Mouse (Mus musculus) urinary bladder, adult 2 months (tissue): ENCODE results near the gene Sh2b1. TPM values are rescaled to one million over a fixed set of nuclear protein-coding genes. Genes with fewer than 3 reads are reported as not detected.

Experiments used
- DNase-seq: peaks from one replicate; pipeline ENCODE4 v3.0.0; 2022; ENCODE audit warnings: low spot score
- polyA plus RNA-seq: library from polyadenylated mRNA; depleted of rRNA; stranded (reverse); fragments of >200 nt; gene quantifications from 2 replicates; pipeline ENCODE4 v1.2.3, GENCODE M21; 2012

Sh2b1 gene
- polyA plus RNA-seq, 1 experiment: 52.0 TPM

DNA sequence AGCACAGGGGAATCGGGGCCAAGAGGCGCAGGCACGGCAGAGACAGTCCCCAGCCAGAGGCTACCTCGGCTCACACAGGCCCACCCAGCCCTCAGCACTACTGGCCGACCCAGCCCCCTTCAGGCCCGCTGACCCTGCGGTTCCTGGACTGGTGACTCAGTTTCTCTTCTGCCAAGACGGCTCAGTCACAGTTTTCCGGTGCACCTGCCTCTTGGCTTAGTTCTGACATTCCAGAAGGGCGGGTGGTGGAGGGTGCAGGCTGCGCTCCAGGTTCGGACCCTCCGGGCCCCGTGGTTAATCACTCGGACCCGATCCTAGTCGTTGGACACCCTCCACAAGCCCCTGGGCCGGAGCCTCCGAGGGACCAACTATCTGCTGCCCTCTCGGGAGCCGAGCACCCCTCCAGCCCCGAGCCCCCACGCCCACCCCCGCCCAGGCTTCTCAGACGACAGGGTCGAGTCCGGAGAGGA, 703 bp downstream of the Sh2b1 start:
- no peak for DNase-seq

DNA sequence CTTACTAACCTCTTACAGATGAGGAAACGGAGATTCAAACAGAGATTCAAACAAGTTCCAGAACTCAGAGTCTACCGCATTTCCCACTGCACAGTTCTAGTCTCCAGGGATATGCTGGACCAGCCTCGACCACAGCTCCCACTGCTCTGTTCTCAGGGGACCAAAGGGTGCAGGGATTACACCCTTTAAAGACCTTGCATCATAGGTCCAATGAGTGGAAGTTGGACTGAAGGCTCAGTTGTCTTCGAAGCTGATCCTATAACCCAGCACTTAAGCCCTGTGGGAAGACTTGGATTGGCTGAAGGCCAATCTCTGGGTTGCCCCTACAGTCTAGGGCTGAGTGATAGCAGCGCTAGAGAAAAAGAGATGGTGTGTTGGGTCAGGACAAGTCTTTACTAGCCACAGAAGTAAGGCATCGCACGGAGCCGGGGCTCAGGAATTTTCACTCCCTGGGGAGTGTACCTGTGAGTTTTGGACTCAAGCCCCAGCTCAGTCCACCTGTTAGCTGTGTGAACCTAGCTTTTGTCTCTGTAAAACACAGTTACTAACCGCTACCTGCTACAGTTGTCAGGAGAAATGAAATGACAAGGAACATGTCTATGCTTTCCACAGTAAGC, 1.6 kb downstream of the Sh2b1 start:
- DNase-seq: no peak

DNA sequence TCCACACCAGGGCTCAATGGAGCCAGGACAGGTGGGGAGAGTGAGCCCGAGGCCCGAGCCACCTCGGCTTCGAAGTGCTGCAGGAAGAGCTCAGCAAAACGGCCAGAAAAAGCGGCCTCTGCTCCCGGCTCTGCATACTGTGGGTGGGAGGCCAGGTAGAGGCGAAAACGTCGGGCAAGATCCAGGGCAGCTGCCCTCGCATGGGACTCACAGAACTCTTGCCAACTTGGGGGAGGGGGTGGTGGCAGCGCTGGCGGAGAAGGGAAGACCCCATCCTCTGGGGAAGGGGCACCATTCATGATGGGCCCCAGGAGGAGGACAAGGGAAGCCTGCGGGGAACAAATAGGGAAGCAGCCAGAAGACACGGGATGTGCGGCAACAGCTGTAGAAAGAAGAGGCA, 2.5 kb downstream of the Sh2b1 start:
- no peak for DNase-seq

DNA sequence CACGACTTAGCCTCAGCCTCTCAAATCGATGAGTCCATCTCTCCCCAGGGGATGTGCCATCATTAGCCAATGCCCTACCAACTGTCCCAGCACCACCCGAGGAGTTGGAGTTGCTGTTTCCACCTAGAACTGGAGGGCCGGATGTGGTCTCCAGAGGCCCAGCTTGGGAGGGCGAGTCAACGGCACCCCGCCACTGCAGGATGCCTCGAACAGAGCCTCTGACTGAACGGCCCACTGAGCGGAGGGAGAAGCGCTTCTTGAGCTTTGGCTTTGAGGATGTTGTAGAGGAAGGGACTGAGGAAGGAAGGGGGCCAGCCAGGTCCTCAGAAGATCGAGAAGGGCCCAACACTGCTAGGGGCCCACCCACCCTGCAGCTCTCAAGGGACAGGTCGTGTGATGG, 2.9 kb downstream of the Sh2b1 start:
- DNase-seq: no peak

DNA sequence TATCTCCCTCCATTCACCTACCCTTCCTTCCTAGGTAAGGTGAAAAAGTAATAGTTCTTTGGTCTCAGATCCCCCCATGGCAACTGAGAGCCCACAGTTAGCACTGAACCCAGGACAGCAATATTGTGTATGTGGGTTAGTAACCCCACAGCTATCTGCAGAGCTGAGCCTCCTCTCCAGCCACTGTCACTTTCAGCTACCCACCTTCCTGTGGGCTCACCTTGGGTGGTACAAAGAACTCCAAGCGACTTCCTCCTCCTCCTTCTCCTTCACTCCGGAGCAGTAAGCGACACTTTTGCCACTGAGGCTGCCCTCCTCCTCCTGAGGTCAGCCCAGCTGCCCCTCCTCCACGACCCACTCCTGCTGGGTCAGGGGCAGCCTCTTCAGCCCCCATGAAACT, 3.4 kb downstream of the Sh2b1 start:
- no peak for DNase-seq

DNA sequence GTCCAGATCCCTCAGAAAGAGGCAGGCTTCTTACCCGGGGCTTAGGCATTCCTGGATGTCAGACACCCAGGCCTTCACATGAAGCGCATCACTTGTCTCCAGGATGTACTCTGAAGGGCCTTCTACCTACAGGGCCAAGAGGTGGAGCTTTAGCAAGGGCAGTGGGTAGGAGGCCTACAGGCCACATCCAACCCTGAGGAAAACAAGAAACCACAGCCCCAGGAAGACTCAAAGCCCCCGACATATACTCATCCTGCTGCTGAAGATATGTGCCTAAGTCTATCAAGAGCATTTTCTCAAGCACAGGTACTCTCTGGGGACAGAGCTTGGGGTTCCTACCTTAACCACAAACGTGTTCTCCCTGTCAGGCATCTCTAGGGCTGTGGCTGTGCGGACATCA, 3.9 kb downstream of the Sh2b1 start:
- no peak for DNase-seq

DNA sequence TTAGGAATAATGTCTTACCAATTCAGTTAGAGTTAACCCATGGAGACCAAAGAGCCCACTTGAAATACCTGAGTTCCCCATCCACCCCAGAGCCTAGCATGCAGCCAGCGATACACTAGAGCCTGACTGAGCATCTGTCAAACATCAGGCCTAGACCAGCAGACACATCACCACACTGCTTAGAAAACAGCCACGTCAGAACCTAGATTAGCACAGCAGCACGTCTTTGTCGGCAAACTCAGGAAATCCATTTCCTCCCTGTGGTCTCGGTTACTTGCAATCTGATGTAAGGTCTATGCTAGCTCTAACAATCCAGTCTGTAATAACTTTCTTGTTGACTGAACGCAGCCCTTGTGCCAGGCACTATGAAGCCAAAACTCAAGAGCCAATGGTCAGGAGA, 5.1 kb downstream of the Sh2b1 start:
- no peak for DNase-seq

DNA sequence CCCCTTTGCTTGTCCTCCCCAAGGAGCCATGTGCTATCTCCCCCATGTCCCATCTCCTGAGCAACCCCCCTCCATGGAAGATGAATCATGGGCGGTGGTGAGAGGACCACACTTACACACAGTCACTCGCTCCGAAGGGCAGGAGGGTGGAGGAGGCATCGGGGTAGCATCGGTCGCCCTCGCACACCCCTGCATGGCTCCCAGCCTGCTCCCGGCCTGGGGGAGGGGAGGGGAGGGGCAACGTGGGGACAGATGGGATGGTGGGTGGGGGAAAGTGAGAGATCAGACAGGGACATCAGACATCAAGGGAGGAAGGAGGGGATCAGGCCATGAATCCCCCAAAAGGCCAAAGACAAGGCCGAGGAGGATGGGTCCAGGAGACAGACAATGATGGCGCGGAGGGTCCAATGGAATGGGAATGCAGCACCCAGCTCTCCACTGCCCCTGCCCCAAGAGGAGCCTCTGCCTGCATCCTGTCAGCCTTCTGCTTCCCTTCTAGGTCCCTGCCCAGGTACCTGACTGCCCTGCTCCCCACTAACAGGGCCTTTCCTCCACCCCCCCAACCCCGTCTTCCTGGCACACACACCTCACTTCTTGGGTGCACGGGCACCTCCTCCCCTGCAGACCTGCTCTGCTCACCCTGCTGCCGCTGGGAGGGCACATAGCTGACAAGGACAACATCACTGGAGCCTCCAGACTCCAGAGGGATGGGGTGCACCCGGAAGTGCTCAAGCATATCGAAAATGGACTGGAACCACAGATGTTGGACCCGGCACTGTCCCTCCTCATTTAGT, 7.2 kb downstream of the Sh2b1 start:
- no peak for DNase-seq

DNA sequence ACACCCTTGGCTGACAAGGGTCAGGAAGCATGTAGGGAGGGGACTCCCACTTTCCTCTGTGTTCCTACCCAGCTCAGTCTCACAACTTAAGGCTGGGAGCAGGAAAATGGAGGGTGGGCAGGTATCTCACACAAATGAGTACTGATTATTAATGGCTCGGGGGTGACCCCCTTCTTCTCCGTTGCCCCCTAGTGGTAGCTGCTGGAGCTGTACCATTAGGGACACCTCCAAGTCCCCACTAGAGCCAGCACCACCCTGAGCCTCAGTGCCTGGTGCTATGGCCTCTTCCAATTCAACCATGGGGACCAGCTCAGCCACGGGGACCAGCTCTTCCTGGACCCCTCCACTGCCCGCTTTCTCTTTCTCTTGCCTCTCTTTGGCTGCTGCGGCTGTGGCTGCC, 8.0 kb downstream of the Sh2b1 start:
- DNase-seq: no peak

DNA sequence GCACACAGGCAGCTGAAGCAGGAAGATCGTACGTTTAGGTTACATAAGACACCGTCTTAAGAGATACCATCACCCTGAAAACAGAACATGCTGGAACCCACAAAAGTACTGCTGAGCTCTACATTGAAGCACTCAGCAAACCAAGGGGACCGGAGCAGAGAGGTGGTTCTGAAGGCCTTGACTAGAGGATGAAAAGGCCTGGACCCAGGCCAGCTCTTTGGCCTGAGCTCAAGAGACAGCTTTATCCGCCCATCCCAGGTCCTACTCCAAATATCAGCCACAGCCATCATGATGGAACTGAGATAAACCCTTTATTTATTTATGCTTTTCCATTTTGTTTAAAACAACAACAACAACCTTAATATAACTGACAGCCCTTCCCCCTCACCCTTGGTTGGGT, 8.5 kb downstream of the Sh2b1 start:
- DNase-seq: no peak

DNA sequence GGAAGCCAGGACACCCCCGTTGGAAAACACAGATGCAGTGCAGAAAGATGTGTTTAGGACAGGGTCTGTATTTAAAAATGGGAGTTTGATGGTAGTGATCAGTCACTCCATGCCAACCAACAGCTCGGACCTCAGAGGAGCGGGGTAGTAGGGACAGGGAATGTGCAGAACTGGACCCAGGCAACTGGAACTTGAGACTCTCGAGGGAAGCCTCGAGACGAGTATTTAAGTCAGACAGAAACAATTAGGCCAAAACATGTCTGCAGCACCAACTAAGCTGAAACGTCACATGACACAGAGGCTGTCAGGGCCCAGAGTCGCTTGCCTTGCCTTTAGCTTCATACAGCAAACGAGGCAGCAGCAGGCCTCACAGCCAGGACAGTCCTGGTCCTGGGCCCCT, 9.1 kb downstream of the Sh2b1 start:
- DNase-seq: no peak

DNA sequence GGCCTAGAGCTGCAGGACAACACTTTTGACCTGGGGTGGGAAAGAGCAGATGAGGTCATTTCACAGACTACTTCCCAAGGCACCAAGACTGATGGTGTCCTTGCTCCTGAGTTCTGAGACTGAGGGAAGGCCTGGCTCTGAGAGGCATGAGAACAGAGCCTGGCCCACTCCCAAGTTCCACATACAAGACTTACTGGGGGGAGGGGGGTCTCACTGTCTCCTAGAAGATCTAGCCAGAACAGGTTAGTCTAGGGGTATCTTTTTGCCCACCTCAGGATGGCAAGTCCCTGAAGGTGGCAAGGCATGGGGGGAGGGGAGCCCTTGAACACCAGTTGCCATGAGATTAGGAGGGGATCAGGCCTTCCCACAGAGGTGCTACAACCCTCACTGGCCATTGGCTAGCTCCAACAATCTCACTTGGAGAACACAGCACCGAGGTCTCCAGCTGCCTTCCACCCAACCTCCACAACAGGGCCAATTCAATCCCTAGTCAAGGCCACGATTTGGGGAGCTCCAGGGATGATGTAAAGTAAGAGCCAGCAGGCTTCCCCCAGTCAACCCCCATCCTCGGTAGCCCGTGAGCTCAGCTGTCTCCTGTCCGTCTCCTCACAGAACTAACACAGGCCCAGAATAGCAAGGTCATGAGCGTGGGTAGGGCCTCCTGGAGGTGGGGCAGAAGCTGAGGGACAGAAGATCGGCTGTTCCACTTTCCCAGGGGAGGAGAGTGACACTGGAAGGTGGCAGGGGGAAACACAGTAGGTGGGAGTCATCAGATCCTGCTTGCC, 9.8 kb downstream of the Sh2b1 start:
- DNase-seq: no peak

DNA sequence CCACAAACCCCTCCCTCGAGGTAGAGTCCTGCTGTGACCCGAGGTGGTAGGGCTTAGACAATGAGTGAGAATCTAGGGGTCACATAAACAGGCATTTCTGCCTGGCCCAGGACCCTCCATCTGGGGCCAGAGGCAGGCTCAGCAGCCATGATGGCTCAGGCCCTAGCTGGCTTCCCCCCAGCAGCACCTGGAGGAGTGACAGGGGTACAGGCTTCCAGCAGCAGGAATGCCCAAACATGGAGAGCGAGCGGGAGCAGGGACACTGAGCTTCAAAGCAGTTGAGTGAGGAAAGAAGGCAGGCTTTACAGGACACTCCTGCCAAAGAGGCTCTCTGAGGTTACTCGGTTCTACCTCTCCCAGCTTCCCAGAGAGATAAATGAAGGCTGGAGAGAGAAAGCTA, 10.4 kb downstream of the Sh2b1 start:
- DNase-seq: no peak

DNA sequence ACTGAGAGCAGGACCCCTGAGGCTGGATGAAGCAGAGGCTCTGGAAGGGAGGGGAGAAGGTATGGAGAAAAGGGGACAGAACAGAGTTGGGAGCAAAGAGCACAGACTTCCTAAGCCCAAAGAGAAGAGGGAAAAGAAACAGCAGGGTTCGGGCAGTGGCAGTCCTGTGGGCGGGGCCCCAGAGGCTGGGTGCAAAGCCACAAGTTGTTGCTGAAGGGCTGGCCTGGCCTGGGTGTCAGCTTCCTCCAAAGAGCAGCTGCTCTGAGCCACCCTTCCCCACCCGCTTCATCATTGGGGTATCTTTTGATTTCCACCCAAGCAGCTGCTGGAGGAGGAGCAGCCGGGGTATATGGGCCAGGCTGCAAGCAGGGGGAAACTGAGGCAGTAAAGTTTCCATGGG, 11.1 kb downstream of the Sh2b1 start:
- DNase-seq: no peak

DNA sequence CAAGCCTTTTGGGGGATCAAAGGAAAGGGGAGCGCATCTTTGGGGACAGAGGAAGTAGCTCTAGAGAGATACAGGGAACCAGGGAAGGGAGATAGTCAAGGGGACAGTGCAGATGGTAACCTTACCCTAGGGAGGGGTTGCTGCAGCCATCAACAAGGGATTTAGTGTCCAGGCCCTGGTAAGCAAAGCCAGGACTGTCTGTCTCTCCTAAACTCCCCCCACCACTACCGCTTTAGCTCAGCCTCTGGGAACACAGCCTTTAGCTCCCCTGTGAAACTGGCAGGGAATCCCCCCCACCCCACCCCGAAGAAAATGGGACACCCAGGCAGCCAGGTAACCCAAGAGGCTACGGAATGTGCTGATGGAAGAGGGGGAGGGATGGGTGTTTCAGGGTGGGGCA, 11.7 kb downstream of the Sh2b1 start:
- no peak for DNase-seq

DNA sequence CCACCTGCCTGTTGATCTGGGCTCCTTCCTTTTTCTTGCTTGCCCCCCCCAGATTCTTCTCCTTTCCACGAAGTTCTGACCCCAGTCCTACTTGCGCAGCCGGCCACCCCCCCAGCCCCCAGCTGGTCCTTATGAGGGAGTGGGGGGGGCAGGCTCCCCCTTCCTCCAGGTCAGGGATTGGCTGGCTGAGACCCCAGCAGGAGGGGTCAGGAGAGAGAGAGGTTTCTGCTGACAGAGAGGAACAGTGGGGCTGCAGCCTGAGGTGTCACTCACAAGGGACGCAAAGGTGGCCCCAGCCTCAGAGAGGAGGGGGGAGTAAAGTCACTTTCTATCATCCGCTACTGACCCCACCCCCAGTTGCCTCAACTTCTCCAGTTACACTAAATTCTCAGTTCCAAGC, 12.2 kb downstream of the Sh2b1 start, which contains the start of gene Atp2a1:
Gene Atp2a1 (minus strand): TSS at position 105 of the 400 bp plus-strand sequence.
- DNase-seq: no peak

DNA sequence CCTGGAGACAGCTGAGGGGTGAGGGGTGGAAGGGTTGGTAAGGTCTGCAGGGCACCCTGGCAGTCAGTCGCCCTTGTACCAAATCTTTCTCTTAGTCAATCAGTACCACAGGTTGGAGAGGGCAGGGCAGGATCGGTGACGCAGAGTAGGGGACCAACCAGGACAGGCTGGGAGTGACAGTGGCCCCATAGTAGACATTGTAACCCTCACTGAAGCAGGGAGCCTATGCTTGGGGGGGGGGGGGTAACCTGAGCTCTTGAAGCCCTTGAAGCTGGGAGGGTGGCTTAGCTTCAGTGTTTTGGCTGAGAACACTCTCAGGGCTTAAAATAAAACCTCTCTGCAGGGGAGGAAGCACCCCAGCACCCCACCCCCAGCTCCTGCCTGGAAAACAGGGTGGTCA, 13.6 kb downstream of the Sh2b1 start:
- no peak for DNase-seq

DNA sequence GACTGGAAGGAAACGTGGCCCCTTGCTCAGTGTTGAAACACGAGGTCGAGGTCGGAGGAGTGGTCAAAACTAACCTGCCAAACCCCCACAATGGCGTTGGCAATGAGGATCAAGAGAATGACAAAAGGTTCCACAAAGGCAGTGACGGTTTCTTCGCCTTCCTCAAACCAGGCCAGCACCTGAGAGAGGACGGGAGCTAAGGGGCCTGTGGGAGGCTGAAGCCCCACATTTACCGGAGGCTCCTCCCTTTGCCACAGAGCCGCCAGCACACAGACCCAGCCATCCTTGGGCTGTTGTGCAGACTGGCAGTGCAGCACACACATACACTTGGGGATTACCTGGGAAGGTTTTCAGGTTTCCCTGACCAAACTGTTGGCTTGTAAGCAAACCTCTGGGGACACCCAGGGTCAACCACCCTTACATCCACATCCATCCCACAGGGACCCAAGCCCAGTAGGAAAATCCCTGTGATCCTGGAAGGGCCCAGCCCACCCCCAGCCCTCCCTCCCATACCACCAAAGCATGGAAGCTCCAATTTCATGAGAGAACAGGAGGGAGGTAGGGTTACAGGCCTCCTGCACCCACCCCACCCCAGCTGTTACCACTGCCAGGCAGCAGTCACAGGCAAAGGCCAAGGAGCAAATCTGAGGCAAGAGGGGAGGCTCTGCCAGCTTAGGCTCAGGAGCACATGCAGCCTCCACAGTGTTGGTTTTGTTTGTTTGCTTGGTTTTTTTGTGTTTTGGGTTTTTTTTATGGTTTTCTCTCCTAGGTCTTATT, 14.4 kb downstream of the Sh2b1 start:
- no peak for DNase-seq

DNA sequence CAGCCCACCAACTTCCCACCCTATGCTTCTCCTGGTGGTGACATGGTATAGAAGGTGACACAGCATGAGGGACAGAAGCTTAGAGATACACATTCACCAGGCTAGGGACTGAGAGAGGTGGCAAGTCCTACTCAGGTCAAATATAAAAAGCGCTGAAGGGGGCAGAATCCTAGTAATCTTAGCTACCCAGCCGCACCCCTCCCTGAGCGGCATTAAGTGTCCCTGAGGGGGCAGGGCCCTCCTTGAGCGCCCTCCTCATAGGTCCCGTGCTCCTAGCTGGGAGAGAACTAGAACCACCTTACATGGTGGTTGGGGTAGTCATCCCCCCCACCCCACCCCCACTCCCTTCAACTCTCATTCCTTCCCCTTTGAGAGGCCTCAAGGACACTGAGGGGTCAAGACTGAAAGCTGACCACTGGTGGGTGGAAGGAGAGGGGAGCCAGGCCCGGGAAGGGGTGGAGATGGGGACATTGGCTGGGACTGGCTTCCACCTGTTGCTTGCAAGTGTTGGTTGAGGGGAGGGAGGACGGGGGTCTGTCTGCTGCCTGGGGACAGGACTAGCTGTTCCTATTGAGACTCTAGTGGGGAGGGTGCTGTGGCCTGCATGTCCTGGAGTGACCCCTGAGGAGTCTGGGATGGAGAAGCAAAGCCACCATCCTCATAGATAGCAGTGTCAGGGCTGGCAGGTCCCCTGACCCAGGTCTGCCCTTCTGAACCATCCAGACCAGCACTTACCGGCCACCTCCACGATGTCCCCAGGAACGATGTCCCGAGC, 16.2 kb downstream of the Sh2b1 start:
- DNase-seq: no peak

DNA sequence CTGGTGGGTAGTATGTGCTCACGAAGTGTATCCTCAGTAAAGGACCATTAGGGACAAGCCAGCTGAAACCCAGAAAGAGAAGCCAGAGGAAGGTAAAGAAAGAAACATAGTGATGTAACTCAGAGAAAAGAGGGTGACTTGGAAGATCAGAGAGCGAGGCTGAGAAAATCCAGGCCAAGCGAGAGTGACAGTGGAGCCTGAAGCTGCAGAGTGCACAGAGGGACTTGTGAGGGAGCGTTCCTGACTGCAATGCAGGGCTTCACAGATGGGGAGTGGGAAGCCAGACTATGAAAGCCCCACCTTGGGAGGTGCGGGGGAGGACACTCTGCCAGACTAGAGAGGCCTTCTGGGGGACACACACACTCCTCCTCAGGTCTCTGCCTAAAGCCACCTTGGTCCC, 17.0 kb downstream of the Sh2b1 start:
- no peak for DNase-seq
